Mouse (Mus musculus): ENCODE measurements at regions not wholly inside any gene's neighbourhood (a gene's known extent, or its start where the extent isn't known, plus 50 kb on each side); places are given as distances from the start of the nearest gene placed in this dataset.

GRCm38 (mm10) chr16:63030399-63030798 is 176.3 kb downstream of the Pros1 start:
- Histone ChIP-seq H3K4me3 (ENCODE audit: low read length) (no peak overlapping the region), H3K4me2 (ENCODE audit: low read depth, low read length) (0 out of 2 replicates have a peak overlapping the region, but pooled peaks have one; percentile 13), H3K9ac (replicated peaks; ENCODE audit: low read length) (no peak overlapping the region), H3K9me3 (ENCODE audit: low read length) (no peaks in the 10 kb centered on the region), H3K27me3 (ENCODE audit: insufficient read depth, low read length) (no peaks in the 10 kb centered on the region), H3K27ac (no peak overlapping the region), H3K4me1 (ENCODE audit: insufficient read depth, low read length) (0 out of 2 replicates have a peak, but pooled peaks cover 4% of the 10 kb centered on the region), H3K36me3 (ENCODE audit: insufficient read depth, low read length) (no peaks in the 10 kb centered on the region)
- DNase-seq (ENCODE audit: low spot score) (no peak), ATAC-seq (no peak)
- WGBS: 72% methylated on average over 4 of the region's 4 CpGs
- TF ChIP-seq CTCF (IDR thresholded peaks at IDR 0.05; ENCODE audit: low read depth): no peak

- peak; percentile 45 for DNase-seq (ENCODE audit: low spot score)
- 17% methylated on average over 5 of the region's 5 CpGs for WGBS
- Histone ChIP-seq H3K27ac (no peak overlapping the region), H3K36me3 (ENCODE audit: insufficient read depth, low read length) (no peaks in the 10 kb centered on the region), H3K9ac (replicated peaks; ENCODE audit: low read length) (no peak overlapping the region), H3K4me1 (ENCODE audit: insufficient read depth, low read length) (0 out of 2 replicates have a peak, but pooled peaks cover 4% of the 10 kb centered on the region), H3K9me3 (ENCODE audit: low read length) (no peaks in the 10 kb centered on the region), H3K4me2 (ENCODE audit: low read depth, low read length) (0 out of 2 replicates have a peak overlapping the region, but pooled peaks have one; percentile 13), H3K27me3 (ENCODE audit: insufficient read depth, low read length) (no peaks in the 10 kb centered on the region), H3K4me3 (ENCODE audit: low read length) (no peak overlapping the region)
- TF ChIP-seq CTCF (IDR thresholded peaks at IDR 0.05; ENCODE audit: low read depth): no peak
- ATAC-seq: 0 out of 2 replicates have a peak, but pooled peaks have one; percentile 24
Observed at GRCm38 (mm10) chr16:63031035-63031434, 176.9 kb downstream of the Pros1 start.

- TF ChIP-seq CTCF (IDR thresholded peaks at IDR 0.05; ENCODE audit: low read depth): no peak
- WGBS: 27% methylated on average over 6 of the region's 6 CpGs
- DNase-seq (ENCODE audit: low spot score) (peak; percentile 23), ATAC-seq (peak; percentile 56; the same call in 1 of the 2 replicates)
- Histone ChIP-seq H3K9ac (replicated peaks; ENCODE audit: low read length) (no peak overlapping the region), H3K9me3 (ENCODE audit: low read length) (no peaks in the 10 kb centered on the region), H3K27ac (no peak overlapping the region), H3K4me1 (ENCODE audit: insufficient read depth, low read length) (0 out of 2 replicates have a peak, but pooled peaks cover 4% of the 10 kb centered on the region), H3K27me3 (ENCODE audit: insufficient read depth, low read length) (no peaks in the 10 kb centered on the region), H3K36me3 (ENCODE audit: insufficient read depth, low read length) (no peaks in the 10 kb centered on the region), H3K4me2 (ENCODE audit: low read depth, low read length) (no peak overlapping the region), H3K4me3 (ENCODE audit: low read length) (no peak overlapping the region)
Observed at GRCm38 (mm10) chr16:63031802-63032201, 177.7 kb downstream of the Pros1 start.

GRCm38 (mm10) chr16:63049100-63049499 is 195.0 kb downstream of the Pros1 start:
- ATAC-seq: no peak
- H3K36me3 ChIP-seq (ENCODE audit: insufficient read depth, low read length): no peaks in the 10 kb centered on the region
- H3K4me3 ChIP-seq (ENCODE audit: low read length): no peak overlapping the region
- no peak for DNase-seq (ENCODE audit: low spot score)
- no peak for TF ChIP-seq CTCF (IDR thresholded peaks at IDR 0.05; ENCODE audit: low read depth)
- H3K27me3 ChIP-seq (ENCODE audit: insufficient read depth, low read length): no peaks in the 10 kb centered on the region
- H3K9me3 ChIP-seq (ENCODE audit: low read length): no peaks in the 10 kb centered on the region
- no peak overlapping the region for H3K9ac ChIP-seq (replicated peaks; ENCODE audit: low read length)
- 65% methylated on average over 1 of the region's 1 CpGs for WGBS
- H3K27ac ChIP-seq: no peak overlapping the region
- H3K4me2 ChIP-seq (ENCODE audit: low read depth, low read length): no peak overlapping the region
- H3K4me1 ChIP-seq (ENCODE audit: insufficient read depth, low read length): no peaks in the 10 kb centered on the region

GRCm38 (mm10) chr16:63062883-63063282 is 208.8 kb downstream of the Pros1 start:
- no peak overlapping the region for H3K27ac ChIP-seq
- no peaks in the 10 kb centered on the region for H3K27me3 ChIP-seq (ENCODE audit: insufficient read depth, low read length)
- no peak for TF ChIP-seq CTCF (IDR thresholded peaks at IDR 0.05; ENCODE audit: low read depth)
- ATAC-seq: no peak
- no peak overlapping the region for H3K4me3 ChIP-seq (ENCODE audit: low read length)
- no peaks in the 10 kb centered on the region for H3K4me1 ChIP-seq (ENCODE audit: insufficient read depth, low read length)
- H3K9ac ChIP-seq (replicated peaks; ENCODE audit: low read length): no peak overlapping the region
- H3K9me3 ChIP-seq (ENCODE audit: low read length): no peaks in the 10 kb centered on the region
- DNase-seq (ENCODE audit: low spot score): no peak
- H3K4me2 ChIP-seq (ENCODE audit: low read depth, low read length): no peak overlapping the region
- no peaks in the 10 kb centered on the region for H3K36me3 ChIP-seq (ENCODE audit: insufficient read depth, low read length)

GRCm38 (mm10) chr16:63069987-63070386 is 215.9 kb downstream of the Pros1 start:
- WGBS: 72% methylated on average over 2 of the region's 2 CpGs
- H3K27ac ChIP-seq: no peak overlapping the region
- H3K36me3 ChIP-seq (ENCODE audit: insufficient read depth, low read length): no peaks in the 10 kb centered on the region
- no peak overlapping the region for H3K4me3 ChIP-seq (ENCODE audit: low read length)
- TF ChIP-seq CTCF (IDR thresholded peaks at IDR 0.05; ENCODE audit: low read depth): no peak
- DNase-seq (ENCODE audit: low spot score) (no peak), ATAC-seq (no peak)
- H3K4me1 ChIP-seq (ENCODE audit: insufficient read depth, low read length): no peaks in the 10 kb centered on the region
- H3K9ac ChIP-seq (replicated peaks; ENCODE audit: low read length): no peak overlapping the region
- no peaks in the 10 kb centered on the region for H3K27me3 ChIP-seq (ENCODE audit: insufficient read depth, low read length)
- H3K4me2 ChIP-seq (ENCODE audit: low read depth, low read length): no peak overlapping the region
- H3K9me3 ChIP-seq (ENCODE audit: low read length): no peaks in the 10 kb centered on the region

- Histone ChIP-seq H3K27me3 (ENCODE audit: insufficient read depth, low read length) (no peaks in the 10 kb centered on the region), H3K9me3 (ENCODE audit: low read length) (no peaks in the 10 kb centered on the region), H3K4me3 (ENCODE audit: low read length) (no peak overlapping the region), H3K9ac (replicated peaks; ENCODE audit: low read length) (no peak overlapping the region), H3K4me2 (ENCODE audit: low read depth, low read length) (no peak overlapping the region), H3K36me3 (ENCODE audit: insufficient read depth, low read length) (no peaks in the 10 kb centered on the region), H3K4me1 (ENCODE audit: insufficient read depth, low read length) (no peaks in the 10 kb centered on the region), H3K27ac (no peak overlapping the region)
- DNase-seq (ENCODE audit: low spot score) (no peak), ATAC-seq (no peak)
- TF ChIP-seq CTCF (IDR thresholded peaks at IDR 0.05; ENCODE audit: low read depth): no peak
- WGBS: 68% methylated on average over 4 of the region's 4 CpGs
Observed at GRCm38 (mm10) chr16:63075814-63076213, 221.7 kb downstream of the Pros1 start.
